Mouse (Mus musculus) lung, postnatal 0 days (tissue): ENCODE data around the gene Prr13.

Experiments
- CTCF ChIP-seq: IDR thresholded peaks from 2 replicates; pipeline ENCODE4 v1.5.1; 2016; ENCODE audit warnings: antibody characterized with exemption, mild to moderate bottlenecking
- EP300 ChIP-seq: IDR thresholded peaks from 2 replicates; pipeline ENCODE4 v1.6.1; 2016; ENCODE audit warnings: antibody characterized with exemption, mild to moderate bottlenecking, control low read depth

GRCm38 (mm10) chr15:102417524-102417923 lies 41.3 kb upstream of the Prr13 start:
- no peak for TF ChIP-seq CTCF
- TF ChIP-seq EP300 = no peak
